ENCODE assay signal across 8 mouse cellular contexts in genomic region chr11:84880465-84880961, GRCm38 (mm10). TPM values are rescaled to one million over a fixed set of nuclear protein-coding genes. Genes with fewer than 3 reads are reported as not detected.
DNase-seq lines count a peak whose midpoint lies in the region; ATAC-seq and TF ChIP-seq lines count a peak whose summit lies in the region.

No protein-coding gene starts in this region.

- peak overlapping the region; percentile 86 for H3K4me3 ChIP-seq in forebrain, embryonic 13.5 days
- H3K4me3 ChIP-seq in limb, embryonic 11.5 days (ENCODE audit: low read depth, low read length) = peak overlapping the region; percentile 82
- peak overlapping the region; percentile 63 for H3K4me3 ChIP-seq in midbrain, embryonic 10.5 days

- intact Hi-C loops in heart, postnatal 36 days (cut with DNase I) = loop anchor here (2.0 kb wide), 1 partner anchor 14 kb away; no protein-coding TSS in a partner anchor

- H3K9me3 ChIP-seq in forebrain, embryonic 13.5 days (replicated peaks) = no peaks in the 10 kb centered on the region
- H3K9me3 ChIP-seq in limb, embryonic 11.5 days (ENCODE audit: control insufficient read depth, low read length) = no peaks in the 10 kb centered on the region
- no peaks in the 10 kb centered on the region for H3K9me3 ChIP-seq in midbrain, embryonic 10.5 days (replicated peaks)

- peaks cover 34% of the 10 kb centered on the region for H3K36me3 ChIP-seq in forebrain, embryonic 13.5 days (ENCODE audit: poor library complexity, severe bottlenecking)
- H3K36me3 ChIP-seq in limb, embryonic 11.5 days (ENCODE audit: control insufficient read depth, insufficient read depth, low read length) = peaks cover 3% of the 10 kb centered on the region; the same call in 1 of the 2 replicates
- H3K36me3 ChIP-seq in midbrain, embryonic 10.5 days = peaks cover 58% of the 10 kb centered on the region
- H3K36me3 ChIP-seq in splenic B cell, adult 2 months (ENCODE audit: control insufficient read depth, insufficient read depth, low read length, poor library complexity, severe bottlenecking) = 0 out of 2 replicates have a peak, but pooled peaks cover 2% of the 10 kb centered on the region

- peak overlapping the region; percentile 88 for H3K9ac ChIP-seq in forebrain, embryonic 13.5 days
- H3K9ac ChIP-seq in limb, embryonic 11.5 days (ENCODE audit: low read length) = peak overlapping the region; percentile 86

- TF ChIP-seq POLR2A in brain, embryonic 14.5 days (IDR thresholded peaks at IDR 0.05; ENCODE audit: borderline replicate concordance, extremely low read depth, insufficient read depth, insufficient read length, poor library complexity, severe bottlenecking) = no peak

- H3K4me2 ChIP-seq in forebrain, embryonic 13.5 days = peak overlapping the region; percentile 93
- peak overlapping the region; percentile 89 for H3K4me2 ChIP-seq in limb, embryonic 11.5 days (ENCODE audit: low read depth, severe bottlenecking)

- under 1% methylated on average over 24 of the region's 24 CpGs for WGBS in forebrain, embryonic 13.5 days
- WGBS in limb, embryonic 11.5 days = under 1% methylated on average over 24 of the region's 24 CpGs
- WGBS in midbrain, embryonic 10.5 days = under 1% methylated on average over 24 of the region's 24 CpGs

- peak; percentile 44 to 46 for DNase-seq in frontal cortex, postnatal 10 days (ENCODE audit: low spot score in 2 of 2)
- DNase-seq in frontal cortex, postnatal 36 days (ENCODE audit: low spot score in 2 of 2) = no peak
- DNase-seq in brain, embryonic 14.5 days (ENCODE audit: low read depth) = no peak
- peak; percentile 55 to 69 for DNase-seq in heart, postnatal 36 days
- peak; percentile 72 for DNase-seq in limb, embryonic 11.5 days (ENCODE audit: low spot score)
- peak; percentile 81 for DNase-seq in midbrain, embryonic 10.5 days (ENCODE audit: low spot score)
- DNase-seq in splenic B cell, adult 2 months (ENCODE audit: low read depth, low spot score) = peak; percentile 52

- peaks cover 18% of the 10 kb centered on the region for H3K4me1 ChIP-seq in forebrain, embryonic 13.5 days
- peaks cover 3% of the 10 kb centered on the region; the same call in 1 of the 2 replicates for H3K4me1 ChIP-seq in limb, embryonic 11.5 days (ENCODE audit: control insufficient read depth, insufficient read depth, low read length)
- H3K4me1 ChIP-seq in midbrain, embryonic 10.5 days = peaks cover 24% of the 10 kb centered on the region

- peak overlapping the region; percentile 80 for H3K27ac ChIP-seq in forebrain, embryonic 13.5 days
- H3K27ac ChIP-seq in limb, embryonic 11.5 days (replicated peaks; ENCODE audit: low read depth, low read length) = peak overlapping the region; percentile 83
- peak overlapping the region; percentile 92 for H3K27ac ChIP-seq in midbrain, embryonic 10.5 days (replicated peaks)

- peak; percentile 31 for ATAC-seq in forebrain, embryonic 13.5 days
- peak; percentile 63 for ATAC-seq in limb, embryonic 11.5 days (ENCODE audit: insufficient number of reproducible peaks, low FRiP score, low TSS enrichment, low read depth)

- no peaks in the 10 kb centered on the region for H3K27me3 ChIP-seq in forebrain, embryonic 13.5 days
- H3K27me3 ChIP-seq in limb, embryonic 11.5 days (ENCODE audit: control insufficient read depth, insufficient read depth, low read length) = no peaks in the 10 kb centered on the region
- no peaks in the 10 kb centered on the region for H3K27me3 ChIP-seq in midbrain, embryonic 10.5 days (ENCODE audit: low read depth, poor library complexity, severe bottlenecking)
- H3K27me3 ChIP-seq in splenic B cell, adult 2 months (ENCODE audit: control insufficient read depth, insufficient read depth, low read length, poor library complexity, severe bottlenecking) = no peaks in the 10 kb centered on the region

- TF ChIP-seq CTCF in brain, embryonic 14.5 days (IDR thresholded peaks at IDR 0.05; ENCODE audit: borderline replicate concordance, extremely low read depth, insufficient read depth, insufficient read length) = peak; percentile 38; the same call in 1 of the 2 replicates

RNA-seq across cellular contexts. Expression of gene Pigw, which starts 0.4 kb away (rescaled TPM):
- polyA plus RNA-seq in brain, embryonic 14.5 days (2012; rRNA removed) = 5.3 and 6.2 TPM in 2 replicates
- 2.3 and 2.9 TPM in 2 replicates for polyA plus RNA-seq in forebrain, embryonic 13.5 days (2015; fragmentation: Nextera tagmentation; extraction: Ambion mirVana)
- total RNA-seq in heart, postnatal 36 days (2021) = 1 to 10 TPM; 4.7 to 7.6 TPM
- 3.1 and 3.2 TPM in 2 replicates for polyA plus RNA-seq in limb, embryonic 11.5 days (2014; fragmentation: Nextera tagmentation; extraction: Ambion mirVana)
- polyA plus RNA-seq in midbrain, embryonic 10.5 days (2016; fragmentation: Nextera tagmentation; extraction: Ambion mirVana) = 2.2 and 3.4 TPM in 2 replicates

RNA-seq across cellular contexts. Expression of gene Myo19, which starts 0.6 kb away (rescaled TPM):
- polyA plus RNA-seq in brain, embryonic 14.5 days (2012; rRNA removed) = 20.8 and 24.1 TPM in 2 replicates
- 5.8 and 6.3 TPM in 2 replicates for polyA plus RNA-seq in forebrain, embryonic 13.5 days (2015; fragmentation: Nextera tagmentation; extraction: Ambion mirVana)
- 1 to 10 TPM; 5.5 to 5.8 TPM for total RNA-seq in heart, postnatal 36 days (2021)
- polyA plus RNA-seq in limb, embryonic 11.5 days (2014; fragmentation: Nextera tagmentation; extraction: Ambion mirVana) = 12.3 and 13.4 TPM in 2 replicates
- 11.8 and 12.6 TPM in 2 replicates for polyA plus RNA-seq in midbrain, embryonic 10.5 days (2016; fragmentation: Nextera tagmentation; extraction: Ambion mirVana)

RNA-seq across cellular contexts. Expression of gene Ggnbp2, which starts 9.9 kb away (rescaled TPM):
- polyA plus RNA-seq in brain, embryonic 14.5 days (2012; rRNA removed) = 93.4 and 93.8 TPM in 2 replicates
- 66.5 and 68.5 TPM in 2 replicates for polyA plus RNA-seq in forebrain, embryonic 13.5 days (2015; fragmentation: Nextera tagmentation; extraction: Ambion mirVana)
- total RNA-seq in heart, postnatal 36 days (2021) = 10 to 100 TPM; 48.3 to 48.8 TPM
- 69.3 and 69.8 TPM in 2 replicates for polyA plus RNA-seq in limb, embryonic 11.5 days (2014; fragmentation: Nextera tagmentation; extraction: Ambion mirVana)
- 55.7 and 56.3 TPM in 2 replicates for polyA plus RNA-seq in midbrain, embryonic 10.5 days (2016; fragmentation: Nextera tagmentation; extraction: Ambion mirVana)

RNA-seq across cellular contexts. Expression of gene Znhit3, which starts 35.7 kb away (rescaled TPM):
- 34.9 and 44.9 TPM in 2 replicates for polyA plus RNA-seq in brain, embryonic 14.5 days (2012; rRNA removed)
- 75.3 and 76.3 TPM in 2 replicates for polyA plus RNA-seq in forebrain, embryonic 13.5 days (2015; fragmentation: Nextera tagmentation; extraction: Ambion mirVana)
- total RNA-seq in heart, postnatal 36 days (2021) = 10 to 100 TPM in 1 of 2 experiments, 1 to 10 TPM in 1; 8.8 to 10.5 TPM
- polyA plus RNA-seq in limb, embryonic 11.5 days (2014; fragmentation: Nextera tagmentation; extraction: Ambion mirVana) = 72.4 and 73.5 TPM in 2 replicates
- polyA plus RNA-seq in midbrain, embryonic 10.5 days (2016; fragmentation: Nextera tagmentation; extraction: Ambion mirVana) = 80.5 and 91.7 TPM in 2 replicates

RNA-seq across cellular contexts. Expression of gene Dhrs11, which starts 51.7 kb away (rescaled TPM):
- polyA plus RNA-seq in brain, embryonic 14.5 days (2012; rRNA removed) = 8.8 and 9.5 TPM in 2 replicates
- polyA plus RNA-seq in forebrain, embryonic 13.5 days (2015; fragmentation: Nextera tagmentation; extraction: Ambion mirVana) = 3.6 and 3.8 TPM in 2 replicates
- total RNA-seq in heart, postnatal 36 days (2021) = 100 to 1,000 TPM; 102 to 108 TPM
- polyA plus RNA-seq in limb, embryonic 11.5 days (2014; fragmentation: Nextera tagmentation; extraction: Ambion mirVana) = 11.2 and 13.9 TPM in 2 replicates
- 12.0 and 12.8 TPM in 2 replicates for polyA plus RNA-seq in midbrain, embryonic 10.5 days (2016; fragmentation: Nextera tagmentation; extraction: Ambion mirVana)

Comparison
In these comparisons a context has a peak if more than half of its experiments do, and no peak if none do; other contexts are left out.
1. DNase-seq: peak in frontal cortex, postnatal 10 days (2 of 2), heart, postnatal 36 days (2 of 2), limb, embryonic 11.5 days (single experiment), midbrain, embryonic 10.5 days (single experiment) and splenic B cell, adult 2 months (single experiment); none in frontal cortex, postnatal 36 days (0 of 2) and brain, embryonic 14.5 days (single experiment).
2. Peak in every context shown above with its lines, with median percentiles within 50 percentile points of each other: H3K27ac ChIP-seq and H3K4me3 ChIP-seq.